Mouse (Mus musculus) R1 (cell line): ENCODE data around the gene Mapk8ip1.

Source experiments
- DNase-seq: peaks from one replicate; pipeline ENCODE4 v3.0.0-alpha.2; 2018; ENCODE audit warnings: low read depth, low spot score

Mapk8ip1 gene

DNA sequence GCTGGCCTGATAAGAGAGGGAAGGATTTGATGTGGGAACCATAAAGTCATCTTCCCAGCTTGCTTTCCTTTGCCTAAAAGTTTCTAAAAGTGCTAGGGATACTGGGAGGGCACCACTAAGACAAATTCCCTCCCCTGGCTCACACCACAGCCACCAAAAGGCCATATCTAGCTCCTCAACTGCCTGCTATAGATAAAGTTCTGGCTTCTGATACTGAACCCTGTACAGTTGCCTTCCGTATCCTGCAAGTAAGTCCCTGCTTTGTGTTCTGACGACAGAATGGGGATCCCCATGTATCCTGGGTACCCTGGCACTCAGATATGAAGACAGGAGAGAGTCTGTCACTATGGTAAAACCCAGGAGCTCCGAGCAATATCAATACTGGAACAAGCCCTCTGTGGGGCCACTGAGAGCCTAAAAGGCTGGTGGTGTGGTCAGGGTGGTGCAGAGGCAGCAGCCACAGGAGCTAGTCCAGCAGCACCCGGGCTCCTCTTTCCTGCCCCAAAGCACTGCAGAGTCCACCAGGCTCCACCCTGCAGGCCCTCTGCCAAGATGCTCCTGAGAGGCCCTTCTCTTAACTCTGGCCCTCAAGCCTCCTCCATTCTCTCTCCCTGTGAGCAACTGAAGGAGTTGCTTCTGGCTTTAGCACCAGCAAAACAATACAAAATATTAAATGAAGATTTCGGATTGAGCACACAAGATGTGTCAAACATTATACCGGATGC is 10.7 kb downstream of the Mapk8ip1 start:
- DNase-seq = no peak

DNA sequence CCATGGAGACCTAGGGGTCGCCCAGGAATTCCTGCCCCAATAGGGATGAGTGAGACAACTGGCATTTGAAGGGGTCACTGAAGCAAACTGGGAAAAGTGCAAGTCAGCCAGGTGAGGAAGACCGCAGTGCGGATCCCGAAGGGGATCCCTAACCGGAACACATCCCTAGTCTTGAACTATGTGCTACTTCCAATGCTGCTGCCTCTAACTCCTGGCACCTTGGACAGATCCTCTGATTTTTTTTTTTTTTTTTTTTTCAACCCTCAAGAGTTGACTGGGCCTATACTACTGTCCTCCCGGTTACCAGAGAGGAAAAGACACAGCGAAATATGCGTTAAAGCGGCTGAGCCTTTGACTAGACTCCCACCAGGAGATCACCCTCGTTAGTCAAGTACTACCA is 11.4 kb downstream of the Mapk8ip1 start:
- DNase-seq = no peak

DNA sequence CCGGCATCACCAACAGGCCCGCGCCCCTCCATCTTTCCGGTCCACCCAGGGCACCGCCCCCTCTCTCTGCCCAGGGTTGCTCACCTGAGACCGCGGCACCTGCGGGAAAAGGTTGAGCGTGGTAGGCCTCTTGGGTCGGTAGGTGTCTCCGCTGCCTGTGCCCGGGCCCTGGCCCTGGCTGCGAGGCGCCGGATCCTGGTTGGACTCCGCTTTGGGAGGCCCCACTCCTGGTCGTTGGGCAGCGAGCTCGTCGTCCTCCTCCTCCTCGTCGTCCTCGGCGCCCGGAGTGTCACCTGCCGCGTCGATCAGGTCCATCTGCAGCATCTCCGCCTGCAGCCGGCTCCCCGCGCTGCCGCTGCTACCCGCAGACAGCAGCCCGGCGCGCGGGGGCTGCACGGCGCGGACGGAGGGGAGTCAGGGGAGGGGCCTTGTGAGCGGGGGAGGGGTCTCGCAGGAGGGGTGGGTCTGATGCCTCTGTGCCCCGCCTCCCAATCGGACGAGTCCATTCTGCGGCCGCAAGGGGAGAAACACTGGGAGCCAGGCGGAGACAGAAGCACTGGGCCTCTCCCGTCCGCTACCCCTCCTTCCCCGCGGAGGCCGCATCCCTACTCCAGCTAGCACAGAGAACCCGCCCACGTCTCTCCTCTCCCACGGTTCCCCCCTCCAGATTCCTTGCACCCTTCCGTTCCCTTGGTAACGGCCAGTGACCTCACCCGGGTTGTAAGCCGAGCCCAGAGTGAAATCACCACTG is 12.0 kb downstream of the Mapk8ip1 start:
- DNase-seq = peak; percentile 99

DNA sequence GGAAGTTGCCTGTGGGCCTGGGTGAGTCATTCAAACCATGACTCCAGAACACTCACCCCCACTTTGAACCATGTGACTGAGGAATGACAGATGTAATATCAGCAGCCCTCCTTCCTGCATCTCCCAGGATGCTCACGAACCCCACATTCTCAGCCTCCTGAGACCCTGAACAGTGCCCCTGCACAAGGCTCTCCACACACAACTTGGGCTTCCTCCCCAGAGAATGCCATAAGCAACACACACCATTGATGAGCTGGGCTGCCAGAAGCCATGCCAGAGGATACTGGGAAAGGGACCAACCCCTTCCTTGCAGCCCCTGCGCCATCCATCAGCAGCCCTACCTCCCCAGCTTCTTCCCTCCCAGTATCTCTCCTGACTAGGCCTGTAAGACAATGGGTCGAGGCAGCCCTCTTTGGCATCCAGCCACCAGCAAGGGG is 13.0 kb downstream of the Mapk8ip1 start:
- no peak for DNase-seq

DNA sequence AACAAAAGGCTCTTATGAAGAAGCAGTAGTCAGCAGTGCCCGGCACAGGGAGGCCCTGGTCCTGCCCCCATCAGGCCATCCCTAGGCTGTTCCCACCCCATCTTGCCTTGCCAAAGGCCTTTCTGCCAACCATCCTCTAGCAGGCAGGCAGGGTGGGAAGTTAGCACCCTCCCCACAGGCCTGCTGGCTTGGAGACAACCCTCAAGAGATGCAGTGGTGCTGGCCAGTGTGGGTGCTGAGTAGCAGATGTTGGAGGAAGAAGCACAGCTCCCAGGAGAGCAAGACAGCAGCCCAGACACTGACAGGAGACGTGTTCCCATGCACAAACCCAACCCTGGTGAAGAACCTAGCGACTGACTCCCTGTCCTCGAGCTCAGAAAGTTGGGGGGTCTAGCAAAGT is 13.4 kb downstream of the Mapk8ip1 start:
- no peak for DNase-seq

DNA sequence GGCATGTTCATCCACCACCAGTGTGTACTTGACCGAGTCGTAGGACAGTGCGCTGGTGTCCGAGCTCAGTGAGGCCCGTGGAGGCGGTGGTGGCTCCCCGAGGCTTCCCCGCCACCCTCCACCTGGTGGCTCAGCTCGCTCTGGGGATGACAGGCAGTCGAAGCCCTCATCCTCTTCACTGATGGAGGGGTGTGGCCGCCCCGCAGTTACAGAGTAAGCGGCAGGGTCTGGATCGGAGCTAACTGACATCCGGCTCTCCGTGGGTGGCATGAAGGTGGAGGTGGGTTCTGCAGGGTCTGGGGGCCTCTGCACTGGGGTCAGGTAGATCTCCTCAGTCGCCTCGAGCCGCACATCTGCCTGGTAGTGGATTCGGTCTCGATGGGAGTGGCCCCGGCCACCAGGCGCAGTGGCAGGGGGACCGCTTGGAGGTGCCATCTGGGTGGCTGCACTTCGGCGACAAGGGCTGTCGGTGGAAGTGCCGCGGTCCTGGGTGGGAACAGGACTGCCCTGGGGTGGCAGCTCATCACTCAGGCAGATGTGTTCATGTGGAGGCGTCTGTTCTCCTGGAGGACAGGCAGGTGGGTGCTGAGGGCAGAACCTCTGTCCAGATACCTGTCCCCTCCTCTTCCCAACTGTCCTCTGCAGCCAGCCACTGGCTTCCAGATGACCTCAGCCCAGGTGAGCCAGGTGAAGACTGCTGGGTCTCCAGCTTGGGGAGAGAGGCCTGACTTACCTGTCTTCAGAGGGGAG is 14.1 kb downstream of the Mapk8ip1 start:
- no peak for DNase-seq

DNA sequence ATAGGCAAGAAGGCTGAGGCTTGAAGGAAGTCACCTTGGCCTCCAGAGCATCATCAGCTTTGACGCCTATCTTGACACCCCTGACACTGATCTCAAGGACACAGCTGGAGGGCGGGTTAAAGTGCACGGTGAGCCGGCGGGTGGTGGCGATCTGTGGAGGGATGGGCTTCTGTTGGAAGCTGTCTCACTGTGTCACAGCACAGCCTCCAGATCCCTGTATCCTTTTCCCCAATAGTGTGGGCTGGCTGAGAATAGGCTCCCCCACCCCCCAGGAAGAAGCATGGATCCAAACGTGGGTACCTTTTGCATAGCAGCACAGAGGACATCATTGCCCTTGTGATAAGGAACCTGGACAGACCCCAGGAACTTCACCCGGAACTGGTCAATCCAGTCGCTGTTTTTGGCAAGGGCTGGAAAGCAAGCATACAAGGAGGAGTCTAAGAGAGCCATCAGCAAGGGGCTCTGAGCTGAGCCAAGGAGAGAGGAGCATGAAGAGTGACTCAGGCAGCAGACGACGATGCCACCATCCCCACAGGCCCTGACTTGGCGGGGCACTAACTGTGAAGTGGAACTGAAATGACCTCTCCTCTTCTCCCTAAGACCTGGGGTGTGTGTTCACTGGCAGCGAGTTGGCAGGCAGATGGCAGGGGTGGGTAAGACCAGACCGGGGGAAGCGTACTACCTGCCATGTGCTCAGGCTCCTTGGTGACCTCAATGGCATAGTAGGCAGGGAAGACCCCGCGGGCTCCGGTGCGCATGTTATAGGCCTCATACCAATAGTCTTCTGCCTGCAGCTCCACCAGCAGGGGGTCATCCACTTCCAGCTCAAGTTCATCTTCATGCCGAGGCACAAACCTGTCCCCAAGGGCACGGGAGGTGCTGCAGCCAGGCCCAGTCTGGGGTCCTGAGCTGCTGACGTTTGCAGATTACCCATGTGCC is 15.7 kb downstream of the Mapk8ip1 start:
- DNase-seq = no peak

DNA sequence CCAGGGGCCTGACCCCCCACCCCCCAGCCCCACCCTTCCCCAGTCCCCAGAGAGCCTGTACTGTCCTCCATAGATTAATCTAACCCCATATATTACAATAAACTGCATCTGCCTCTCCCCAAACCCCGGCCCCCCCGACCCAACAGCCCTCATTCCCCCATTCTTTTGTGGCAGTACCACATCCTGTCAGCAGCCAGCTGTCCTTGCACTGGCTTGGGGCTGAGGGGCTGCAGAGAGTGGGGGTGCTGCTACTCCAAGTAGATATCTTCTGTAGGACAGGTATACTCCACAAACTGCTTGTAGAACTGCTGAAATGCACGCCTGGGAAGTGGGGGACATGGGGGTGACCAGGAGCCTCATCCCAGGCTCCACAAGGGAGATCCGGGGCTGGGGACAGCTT is 17.0 kb downstream of the Mapk8ip1 start:
- no peak for DNase-seq

DNA sequence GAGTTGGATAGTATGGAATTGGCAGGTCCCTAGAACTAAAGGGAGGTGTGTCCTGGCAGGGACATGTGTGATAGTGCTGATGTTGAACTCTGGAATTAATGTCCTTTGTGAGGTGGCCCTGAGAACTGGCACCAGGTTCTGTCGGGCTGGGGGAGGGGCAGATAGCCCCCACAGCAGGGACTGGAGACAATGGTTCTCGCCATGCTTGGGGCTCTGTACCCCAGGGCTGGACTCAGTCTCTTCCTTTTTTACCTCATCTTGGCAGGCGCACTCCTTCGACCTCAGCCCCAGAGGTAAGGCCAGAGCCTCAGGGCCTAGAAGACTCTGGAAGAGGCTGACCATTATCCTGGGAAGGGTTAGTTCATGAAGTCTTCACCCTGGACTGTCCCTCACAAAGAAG is 18.3 kb downstream of the Mapk8ip1 start:
- DNase-seq = no peak

DNA sequence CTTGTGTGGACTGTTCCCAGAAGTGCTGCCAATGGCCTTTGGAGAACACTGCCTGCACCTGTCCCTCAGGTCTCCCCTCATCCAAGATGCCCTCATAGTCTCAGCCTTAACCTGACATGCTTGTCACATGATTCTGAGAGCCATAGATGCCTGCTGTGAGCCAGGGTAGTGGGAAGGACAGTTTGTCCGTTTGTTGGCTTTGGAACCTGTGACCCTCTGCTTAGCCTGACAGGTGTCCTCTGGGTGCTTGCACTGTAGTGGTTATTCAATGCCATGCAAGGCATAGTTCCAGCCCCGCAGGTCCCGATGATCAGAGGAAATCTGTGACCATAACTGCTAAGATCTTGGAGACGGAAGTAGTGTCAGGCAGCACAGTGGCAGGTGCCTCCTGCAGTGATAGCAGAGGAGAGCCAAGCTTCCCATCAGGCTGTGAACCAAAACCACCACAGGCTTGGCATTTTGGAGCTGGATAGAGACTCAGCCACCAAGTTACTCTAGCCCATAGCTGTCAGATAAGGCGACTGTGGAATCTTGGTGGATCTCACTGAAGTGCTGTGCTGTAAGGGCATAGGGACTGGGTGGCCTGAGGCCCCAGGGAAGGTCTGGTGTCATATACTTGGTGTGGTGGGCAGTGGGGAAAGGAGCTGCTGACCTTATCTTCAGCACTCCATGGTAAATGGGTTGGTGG is 19.0 kb downstream of the Mapk8ip1 start, which contains the start of gene 1700029I15Rik:
Gene 1700029I15Rik, plus strand, starts transcription at position 638 of the 688 bp plus-strand sequence.
- no peak for DNase-seq

DNA sequence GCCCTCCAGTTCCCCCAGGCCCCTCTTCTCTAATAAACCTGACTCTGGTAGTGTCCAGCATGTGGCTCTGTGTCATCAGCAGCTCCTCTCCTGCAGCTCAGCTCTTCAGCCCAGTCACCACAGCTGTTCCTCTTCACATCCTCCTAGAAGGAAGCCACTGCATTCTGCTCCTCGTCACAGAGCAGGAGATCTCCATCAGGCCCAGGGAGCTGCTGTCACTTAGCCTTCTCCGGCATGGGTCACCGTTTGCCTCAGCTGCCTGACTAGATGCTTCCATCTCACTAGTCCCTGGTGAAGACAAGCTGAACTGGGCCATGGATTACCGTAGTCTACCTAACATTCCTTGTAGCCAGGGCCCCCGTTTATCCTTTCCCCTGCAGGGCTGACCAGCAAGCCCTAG is 19.9 kb downstream of the Mapk8ip1 start:
- no peak for DNase-seq

DNA sequence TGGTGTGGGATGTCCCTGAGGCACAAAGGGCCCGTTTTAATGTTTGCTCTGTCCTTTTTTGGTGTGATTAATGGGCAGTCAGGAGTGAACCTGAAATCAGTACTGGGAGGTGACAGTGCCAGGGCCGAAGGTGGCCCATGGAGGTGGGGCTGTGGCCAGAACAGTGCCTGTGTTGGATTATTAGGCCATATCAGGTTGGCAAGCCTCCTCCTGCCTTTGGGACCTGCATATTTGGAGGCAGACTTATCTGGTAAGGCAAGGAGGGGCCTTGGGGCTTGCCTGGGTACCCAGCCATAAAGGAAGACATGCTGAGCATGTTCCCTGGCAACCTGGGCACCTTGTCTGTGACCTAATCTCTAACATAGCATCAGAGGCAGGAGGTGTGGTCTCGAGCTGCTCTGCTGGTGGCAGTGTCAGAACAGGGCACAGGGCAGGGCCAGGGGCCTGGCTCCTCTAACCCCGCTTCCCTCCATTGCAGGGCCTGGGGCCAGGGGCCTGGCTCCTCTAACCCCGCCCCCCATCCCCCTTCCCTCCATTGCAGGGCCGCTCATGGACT is 20.5 kb downstream of the Mapk8ip1 start:
- DNase-seq = no peak

DNA sequence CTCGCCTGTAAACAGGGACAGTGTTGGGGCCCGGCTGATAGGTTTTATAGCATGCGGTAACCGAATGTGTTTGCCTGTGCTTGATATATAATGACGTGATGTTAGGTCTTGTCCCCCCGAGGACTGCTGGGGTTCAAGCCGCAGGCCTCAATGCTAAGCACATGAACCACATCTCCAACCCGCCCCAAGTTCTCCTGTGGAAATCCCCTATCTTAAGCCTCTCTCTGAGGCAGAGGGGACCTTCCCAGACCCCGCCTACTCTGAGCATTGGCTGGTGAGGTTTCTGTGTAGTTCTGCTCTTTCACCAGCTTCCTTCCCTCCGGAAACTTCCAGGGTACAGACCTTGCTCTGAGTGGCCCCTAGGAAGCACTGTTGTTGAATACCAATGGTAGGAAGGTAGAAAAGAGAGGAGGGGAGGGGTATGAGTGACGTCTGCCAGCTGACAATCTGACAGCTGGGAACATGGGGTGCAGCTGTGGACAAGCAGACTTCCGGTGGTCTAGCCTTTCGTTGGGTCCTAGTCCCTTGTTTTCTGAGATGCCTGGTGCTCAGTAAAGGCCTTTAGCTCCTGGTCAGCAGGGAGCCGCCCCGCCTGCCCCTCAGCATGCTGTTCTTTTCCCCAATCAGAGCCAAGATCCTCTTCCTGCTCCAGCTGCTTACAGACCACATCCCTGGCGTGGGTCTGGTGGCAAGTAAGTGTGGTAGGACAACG is 21.1 kb downstream of the Mapk8ip1 start:
- no peak for DNase-seq

DNA sequence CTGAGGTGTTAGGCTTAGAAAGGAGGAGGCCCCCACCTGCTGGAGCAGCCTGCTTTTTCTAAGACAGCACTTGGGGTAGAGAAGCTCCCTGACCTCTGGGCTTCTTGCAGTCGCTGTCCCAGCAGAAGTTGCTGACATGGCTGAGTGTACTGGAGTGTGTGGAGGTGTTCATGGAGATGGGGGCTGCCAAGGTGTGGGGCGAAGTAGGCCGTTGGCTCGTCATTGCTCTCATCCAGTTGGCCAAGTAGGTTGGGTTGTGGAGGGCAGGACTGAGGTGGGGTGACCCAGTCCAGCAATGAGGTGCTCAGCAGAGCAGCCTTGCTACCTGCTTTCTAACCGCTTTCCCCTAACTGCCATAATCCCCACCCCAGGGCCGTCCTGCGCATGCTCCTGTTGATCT is 23.7 kb downstream of the Mapk8ip1 start:
- DNase-seq = no peak

DNA sequence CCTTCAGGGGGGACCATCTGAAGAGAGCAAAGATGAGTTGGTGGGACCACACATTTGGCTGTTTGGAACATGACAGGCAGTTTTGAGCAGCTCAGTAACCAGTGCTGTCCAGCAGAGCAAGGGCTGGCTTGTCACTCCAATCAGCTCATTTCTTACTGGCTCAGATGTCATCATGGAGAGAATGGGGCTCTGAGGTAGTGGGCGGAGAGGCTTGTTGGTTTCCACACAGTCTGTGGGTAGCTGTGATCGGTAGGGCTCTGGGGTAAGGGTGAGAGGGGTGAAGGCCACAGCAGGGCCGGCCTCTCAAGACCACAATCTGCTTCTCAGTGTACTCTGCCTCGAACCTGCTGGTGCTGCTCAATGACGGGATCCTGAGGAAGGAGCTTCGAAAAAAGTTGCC is 24.8 kb downstream of the Mapk8ip1 start:
- DNase-seq = no peak

DNA sequence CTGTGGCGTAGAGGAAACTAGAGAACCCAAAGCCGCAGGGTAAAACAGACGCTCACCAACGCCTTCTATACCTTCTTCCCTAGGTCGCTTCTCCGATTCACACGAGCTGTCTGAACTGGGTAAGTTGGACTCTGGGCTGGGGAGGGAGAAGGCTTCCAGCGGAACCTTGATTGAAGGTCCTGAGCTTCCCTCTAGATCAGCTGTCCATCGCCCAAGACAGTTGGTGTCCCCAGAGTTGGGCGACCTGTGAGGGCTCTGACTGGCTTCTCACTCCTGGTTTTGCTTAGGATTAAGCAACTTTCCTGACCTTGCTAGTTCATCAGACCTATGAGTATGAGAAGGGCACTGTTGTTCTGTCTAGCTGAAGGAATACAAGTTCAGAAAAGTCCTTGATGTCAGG is 25.3 kb downstream of the Mapk8ip1 start:
- DNase-seq = no peak

DNA sequence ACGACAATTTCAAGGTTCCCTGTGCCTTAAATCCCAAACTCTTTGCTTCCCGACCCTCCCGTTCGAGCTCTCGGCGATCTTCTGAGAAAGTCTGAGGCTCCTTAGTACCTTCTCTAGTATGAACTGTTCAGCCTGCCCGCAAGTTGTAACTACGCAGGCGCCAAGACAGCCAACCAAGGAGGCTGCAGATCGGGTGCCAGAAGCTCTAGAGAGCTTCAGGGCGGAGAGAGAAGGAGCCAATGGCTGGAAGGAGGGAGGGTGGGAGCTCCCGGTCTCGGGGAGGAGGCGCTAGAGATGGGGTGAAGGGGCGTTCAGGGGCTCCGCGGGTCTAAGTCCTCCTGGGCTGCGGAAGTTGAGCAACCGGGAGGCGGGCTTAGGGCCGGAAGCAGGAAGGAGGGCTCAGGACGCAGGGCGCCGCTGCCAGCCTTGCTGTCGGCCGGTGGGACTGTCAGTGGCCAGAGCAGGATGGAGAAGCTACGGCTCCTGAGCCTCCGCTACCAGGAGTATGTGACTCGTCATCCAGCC is 25.9 kb downstream of the Mapk8ip1 start:
- peak; percentile 99 for DNase-seq

DNA sequence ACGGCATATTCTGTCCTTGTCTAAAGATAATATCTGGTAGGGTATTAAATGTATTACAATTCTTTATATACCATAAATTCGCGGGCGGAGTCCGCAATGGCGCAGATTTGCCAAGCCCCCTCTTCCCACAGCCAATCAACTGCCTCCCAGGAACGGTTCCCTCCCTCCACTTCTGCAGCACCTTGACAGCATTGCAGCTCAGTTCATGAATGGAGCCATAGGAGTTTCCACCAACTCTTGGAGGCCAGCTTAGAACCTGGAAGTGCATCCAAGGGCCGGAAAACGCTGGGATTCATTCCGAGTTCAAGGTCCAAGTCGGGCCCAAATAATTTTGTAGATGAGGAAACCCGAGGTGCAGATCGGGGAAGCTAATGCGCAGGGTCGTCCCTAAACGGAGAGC is 26.5 kb downstream of the Mapk8ip1 start, which contains the start of the genes Pex16 and Large2:
Gene Pex16, plus strand, starts transcription at position 163 of the 400 bp plus-strand sequence.
Gene Large2, minus strand, starts transcription at position 356 of the 400 bp plus-strand sequence.
- peak; percentile 78 for DNase-seq

DNA sequence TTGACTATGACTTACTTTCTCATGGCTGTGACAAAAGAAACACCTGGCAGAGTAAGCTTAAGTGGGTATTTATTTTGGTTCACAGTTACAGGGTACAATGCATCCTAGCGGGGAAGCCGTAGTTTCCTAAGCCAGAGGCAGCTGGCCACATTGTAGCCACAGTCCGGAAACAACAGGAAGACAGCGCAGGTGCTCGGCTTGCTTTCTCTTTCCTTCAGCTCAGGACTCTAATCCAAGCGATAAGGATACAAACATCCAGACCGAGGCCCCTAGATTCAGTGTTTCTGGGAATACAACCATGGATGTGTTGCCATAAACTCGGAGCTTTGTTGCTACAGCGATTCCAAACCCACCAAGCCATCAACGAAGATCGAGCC is 27.6 kb downstream of the Mapk8ip1 start:
- DNase-seq = no peak
